Mouse (Mus musculus): ENCODE data around the gene Sdk1. TPM values are rescaled to one million over a fixed set of nuclear protein-coding genes. Genes with fewer than 3 reads are reported as not detected.

The Sdk1 gene
- polyA plus RNA-seq, 1 experiment from 2014 or later = 0.80 TPM

DNA sequence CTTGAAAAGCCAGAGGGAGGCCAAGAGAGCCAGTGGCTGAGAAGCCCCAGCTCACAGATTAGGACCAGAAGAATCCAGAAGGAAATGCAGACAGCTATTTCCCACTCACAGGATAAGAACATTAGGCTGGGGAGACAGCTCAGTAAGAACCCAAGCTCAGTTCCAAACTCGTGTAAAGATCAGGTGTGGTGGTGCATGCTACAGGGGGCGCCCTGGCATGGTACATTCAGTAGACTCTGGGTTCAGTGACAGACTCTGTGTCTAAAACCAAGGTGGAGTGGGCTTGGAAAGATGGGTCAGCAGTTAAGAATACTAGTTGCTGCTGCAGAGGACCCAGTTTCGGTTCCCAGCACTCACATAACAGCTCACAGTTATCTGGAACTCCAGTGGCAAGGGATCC, 832.6 kb downstream of the Sdk1 start:
- no peaks in the 10 kb centered on the region for H3K27me3 ChIP-seq (replicated peaks)
- no peak overlapping the region for H3K27ac ChIP-seq
- H3K9me3 ChIP-seq (replicated peaks) = peaks cover 17% of the 10 kb centered on the region; the same call in 1 of the 2 replicates
- H3K4me1 ChIP-seq = no peaks in the 10 kb centered on the region
- no peak overlapping the region for H3K4me2 ChIP-seq
- H3K9ac ChIP-seq = no peak overlapping the region
- no peak for ATAC-seq
- no peak overlapping the region for H3K4me3 ChIP-seq
- 53% methylated on average over 3 of the region's 3 CpGs for WGBS (ENCODE audit: insufficient replicate concordance)
- H3K36me3 ChIP-seq = no peaks in the 10 kb centered on the region

DNA sequence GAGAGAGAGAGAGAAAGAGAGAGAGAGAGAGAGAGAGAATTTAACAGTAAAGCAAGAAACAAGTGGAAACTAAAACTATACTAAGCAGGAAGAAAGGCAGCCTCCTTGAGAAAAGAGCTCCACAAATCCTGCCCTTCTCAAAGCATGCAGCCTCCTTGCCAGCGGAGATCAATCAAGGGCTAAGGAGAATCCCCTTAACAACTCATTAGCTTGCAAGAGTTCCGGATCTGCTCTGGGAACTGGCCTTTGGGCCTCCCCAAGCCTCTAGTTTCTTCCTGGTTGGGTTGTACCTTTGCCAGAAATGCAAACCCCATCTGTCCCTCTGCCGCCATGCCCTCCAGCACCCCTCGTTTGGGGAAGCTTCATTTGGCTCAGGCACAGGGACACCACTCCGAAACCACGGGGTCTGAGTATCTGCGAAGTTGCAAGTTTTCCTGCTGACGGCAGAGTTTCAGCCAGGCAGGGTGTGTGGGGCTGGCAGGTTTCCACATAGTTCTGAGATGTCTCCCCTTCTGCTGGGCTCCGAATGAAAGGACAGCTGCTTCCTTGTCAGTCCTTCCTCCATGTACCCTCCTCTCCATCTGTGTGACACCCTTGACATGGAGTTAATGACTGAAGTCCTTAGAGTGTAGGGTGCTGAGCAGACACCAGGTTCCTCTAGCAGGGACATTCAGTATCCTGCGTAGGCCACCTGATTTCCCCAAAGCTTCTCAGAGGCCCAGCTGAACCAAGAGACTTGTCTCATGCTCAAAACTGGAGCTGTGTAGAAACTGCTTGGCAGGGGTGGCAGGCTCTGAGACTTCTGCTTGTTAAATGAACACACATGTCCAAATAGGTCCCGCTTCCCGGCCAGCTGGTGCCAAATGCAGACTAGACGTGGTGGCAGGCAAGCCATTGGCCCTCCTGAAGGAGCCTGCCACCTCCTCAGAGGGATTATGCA, 833.5 kb downstream of the Sdk1 start:
- H3K27ac ChIP-seq = no peak overlapping the region
- WGBS (ENCODE audit: insufficient replicate concordance) = 40% methylated on average over 13 of the region's 13 CpGs

DNA sequence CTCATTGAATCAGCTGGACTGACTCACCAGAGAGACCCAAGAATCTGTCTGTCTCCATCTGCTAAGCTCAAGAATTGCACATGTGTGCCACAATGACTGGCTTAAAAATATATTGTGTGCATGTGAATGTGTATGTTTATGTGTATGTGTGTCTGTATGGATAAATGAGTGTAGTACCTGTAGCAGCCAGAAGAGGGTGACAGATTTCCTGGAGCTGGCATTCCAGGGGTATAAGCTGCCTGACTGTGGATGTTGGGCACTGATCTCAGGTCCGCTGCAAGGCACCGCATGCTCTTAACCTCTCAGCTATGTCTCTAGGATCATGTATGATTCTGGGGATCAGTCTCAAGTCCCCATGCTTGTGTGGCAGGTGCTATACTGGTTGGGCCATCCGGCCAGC, 839.4 kb downstream of the Sdk1 start:
- 73% methylated on average over 3 of the region's 3 CpGs for WGBS (ENCODE audit: insufficient replicate concordance)
- H3K27me3 ChIP-seq (replicated peaks) = no peaks in the 10 kb centered on the region

More for the DNA sequence above, 833.5 kb downstream of the Sdk1 start:
- Histone ChIP-seq H3K4me1 (no peaks in the 10 kb centered on the region), H3K9ac (no peak overlapping the region), H3K4me2 (no peak overlapping the region), H3K4me3 (no peak overlapping the region), H3K9me3 (replicated peaks) (peaks cover 14% of the 10 kb centered on the region; the same call in 1 of the 2 replicates), H3K27me3 (replicated peaks) (no peaks in the 10 kb centered on the region), H3K36me3 (no peaks in the 10 kb centered on the region)
- ATAC-seq = no peak

DNA sequence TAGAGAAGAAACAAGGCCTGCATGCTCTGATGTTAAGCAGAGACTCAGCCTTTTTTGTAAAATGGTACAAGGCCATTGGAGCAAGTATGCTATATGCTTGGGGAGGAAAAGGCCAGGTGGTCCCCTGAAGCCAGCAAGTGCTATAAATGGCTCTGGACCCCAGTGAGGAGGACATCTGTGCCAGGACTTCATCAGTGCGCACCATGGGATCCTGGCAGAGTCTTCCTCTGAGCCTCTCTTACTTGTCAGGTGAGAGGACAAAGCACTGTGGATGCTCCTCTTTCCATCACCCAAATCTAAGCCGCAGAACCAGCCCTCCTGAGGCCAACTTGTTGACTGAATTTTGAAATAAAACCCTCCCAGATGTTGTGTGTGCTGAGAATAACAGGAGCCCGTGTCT, 839.8 kb downstream of the Sdk1 start:
- H3K27me3 ChIP-seq (replicated peaks) = no peaks in the 10 kb centered on the region
- H3K36me3 ChIP-seq = no peaks in the 10 kb centered on the region
- no peak overlapping the region for H3K4me2 ChIP-seq
- no peak overlapping the region for H3K4me3 ChIP-seq
- no peak overlapping the region for H3K9ac ChIP-seq
- ATAC-seq = no peak
- no peaks in the 10 kb centered on the region for H3K4me1 ChIP-seq
- WGBS (ENCODE audit: insufficient replicate concordance) = 63% methylated on average over 3 of the region's 3 CpGs
- H3K9me3 ChIP-seq (replicated peaks) = no peaks in the 10 kb centered on the region
- H3K27ac ChIP-seq = no peak overlapping the region

More for the DNA sequence above, 839.4 kb downstream of the Sdk1 start:
- Histone ChIP-seq H3K4me3 (no peak overlapping the region), H3K4me2 (no peak overlapping the region), H3K36me3 (no peaks in the 10 kb centered on the region), H3K9me3 (replicated peaks) (no peaks in the 10 kb centered on the region), H3K4me1 (no peaks in the 10 kb centered on the region), H3K27ac (no peak overlapping the region), H3K9ac (no peak overlapping the region)
- no peak for ATAC-seq

DNA sequence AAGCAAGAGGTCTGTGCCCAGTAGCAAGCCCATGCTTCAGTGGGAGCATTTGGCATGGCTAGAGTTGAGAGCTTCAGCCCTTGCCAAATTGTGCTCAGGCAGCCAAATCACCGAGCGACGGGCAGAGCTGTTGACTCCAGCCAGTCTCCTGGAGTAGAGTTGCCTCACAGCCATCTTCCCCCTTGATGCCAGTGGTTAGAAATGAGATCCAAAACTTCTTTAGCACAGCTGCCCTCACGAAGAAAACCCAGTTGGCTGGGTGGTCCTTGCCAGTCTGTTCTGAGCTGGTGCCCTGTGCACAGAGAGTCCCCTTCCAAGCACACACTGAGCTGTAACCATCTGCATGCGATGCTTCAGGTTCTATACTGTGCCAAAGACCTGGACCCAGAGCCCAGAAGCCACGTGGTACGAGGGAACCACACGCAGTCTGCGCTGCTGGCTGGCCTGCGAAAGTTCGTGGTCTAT, 855.1 kb downstream of the Sdk1 start:
- Histone ChIP-seq H3K27ac (no peak overlapping the region), H3K4me2 (no peak overlapping the region), H3K27me3 (replicated peaks) (no peaks in the 10 kb centered on the region), H3K9me3 (replicated peaks) (0 out of 2 replicates have a peak, but pooled peaks cover 4% of the 10 kb centered on the region), H3K36me3 (no peaks in the 10 kb centered on the region), H3K9ac (no peak overlapping the region), H3K4me3 (no peak overlapping the region), H3K4me1 (no peaks in the 10 kb centered on the region)
- no peak for ATAC-seq
- 71% methylated on average over 11 of the region's 11 CpGs for WGBS (ENCODE audit: insufficient replicate concordance)

DNA sequence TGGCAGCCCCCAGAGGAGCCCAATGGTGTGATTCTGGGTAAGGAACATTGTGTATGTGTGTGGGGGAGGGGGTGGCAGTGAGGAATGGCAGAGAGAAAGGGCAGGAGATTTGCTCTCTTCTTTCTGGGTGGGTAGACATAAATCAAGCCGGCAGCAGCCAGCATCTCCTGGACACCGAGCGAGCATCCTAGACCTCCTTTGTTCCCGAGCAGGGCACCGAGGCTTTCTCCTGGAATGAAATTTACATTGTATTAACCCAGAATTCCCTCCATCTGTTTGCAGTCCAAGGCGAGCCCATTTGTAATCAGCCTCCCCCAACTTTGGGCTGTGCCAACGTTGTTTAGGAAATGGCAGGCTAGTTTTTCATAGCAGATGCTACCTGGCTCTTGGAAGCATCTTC, 858.9 kb downstream of the Sdk1 start:
- H3K27ac ChIP-seq = no peak overlapping the region

DNA sequence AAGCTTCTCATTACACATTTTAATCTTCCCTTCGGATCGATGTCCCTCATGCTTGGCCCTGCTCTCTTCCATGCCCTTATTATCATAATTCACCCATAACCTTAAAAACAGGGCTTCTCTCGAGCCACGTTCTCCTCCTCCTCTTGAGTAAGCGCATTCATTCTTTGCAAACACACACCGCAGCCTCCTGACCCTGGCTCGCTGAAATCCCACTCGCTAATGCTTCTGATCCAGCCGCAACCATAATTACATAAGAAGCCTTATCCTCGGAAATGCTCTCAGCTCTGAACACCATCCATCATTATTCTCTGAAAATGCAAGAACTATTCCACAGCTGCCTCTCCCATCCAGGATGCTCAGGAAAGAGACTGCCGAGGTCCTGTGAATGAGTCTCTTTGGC, 866.1 kb downstream of the Sdk1 start:
- H3K9ac ChIP-seq = no peak overlapping the region
- H3K27ac ChIP-seq = no peak overlapping the region
- H3K4me2 ChIP-seq = no peak overlapping the region
- H3K36me3 ChIP-seq = no peaks in the 10 kb centered on the region
- 0 out of 2 replicates have a peak, but pooled peaks cover 1% of the 10 kb centered on the region for H3K9me3 ChIP-seq (replicated peaks)
- WGBS (ENCODE audit: insufficient replicate concordance) = 66% methylated on average over 11 of the region's 11 CpGs
- H3K27me3 ChIP-seq (replicated peaks) = no peaks in the 10 kb centered on the region
- no peak overlapping the region for H3K4me3 ChIP-seq
- ATAC-seq = no peak
- no peaks in the 10 kb centered on the region for H3K4me1 ChIP-seq

More for the DNA sequence above, 858.9 kb downstream of the Sdk1 start:
- ATAC-seq = no peak
- H3K4me3 ChIP-seq = no peak overlapping the region
- H3K4me2 ChIP-seq = no peak overlapping the region
- no peaks in the 10 kb centered on the region for H3K27me3 ChIP-seq (replicated peaks)
- 0 out of 2 replicates have a peak, but pooled peaks cover 4% of the 10 kb centered on the region for H3K9me3 ChIP-seq (replicated peaks)
- no peaks in the 10 kb centered on the region for H3K4me1 ChIP-seq
- 67% methylated on average over 7 of the region's 7 CpGs for WGBS (ENCODE audit: insufficient replicate concordance)
- H3K9ac ChIP-seq = no peak overlapping the region
- no peaks in the 10 kb centered on the region for H3K36me3 ChIP-seq

DNA sequence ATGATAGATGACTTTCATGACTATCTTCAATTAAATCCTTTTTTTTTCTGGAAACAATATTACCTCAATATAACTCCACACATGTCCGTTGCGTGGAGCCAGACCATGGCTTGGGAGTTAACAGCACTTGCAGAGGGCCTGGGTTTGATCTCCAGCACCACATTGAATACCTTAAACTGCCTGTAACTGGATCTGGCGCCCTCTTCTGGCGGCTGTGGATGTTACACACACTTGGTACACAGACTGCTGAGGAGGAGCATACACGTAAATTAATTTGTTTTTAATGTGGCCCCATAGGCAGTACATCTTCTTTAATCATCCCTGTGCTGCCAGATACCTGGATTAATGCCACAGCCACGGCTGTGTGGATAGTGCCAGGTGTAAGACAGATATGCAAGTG, 870.7 kb downstream of the Sdk1 start:
- H3K36me3 ChIP-seq = no peaks in the 10 kb centered on the region
- H3K4me1 ChIP-seq = no peaks in the 10 kb centered on the region
- no peaks in the 10 kb centered on the region for H3K27me3 ChIP-seq (replicated peaks)
- 57% methylated on average over 6 of the region's 6 CpGs for WGBS (ENCODE audit: insufficient replicate concordance)
- H3K4me3 ChIP-seq = no peak overlapping the region
- ATAC-seq = no peak
- no peak overlapping the region for H3K9ac ChIP-seq
- H3K9me3 ChIP-seq (replicated peaks) = peaks cover 10% of the 10 kb centered on the region; the same call in 1 of the 2 replicates
- no peak overlapping the region for H3K4me2 ChIP-seq
- H3K27ac ChIP-seq = no peak overlapping the region

DNA sequence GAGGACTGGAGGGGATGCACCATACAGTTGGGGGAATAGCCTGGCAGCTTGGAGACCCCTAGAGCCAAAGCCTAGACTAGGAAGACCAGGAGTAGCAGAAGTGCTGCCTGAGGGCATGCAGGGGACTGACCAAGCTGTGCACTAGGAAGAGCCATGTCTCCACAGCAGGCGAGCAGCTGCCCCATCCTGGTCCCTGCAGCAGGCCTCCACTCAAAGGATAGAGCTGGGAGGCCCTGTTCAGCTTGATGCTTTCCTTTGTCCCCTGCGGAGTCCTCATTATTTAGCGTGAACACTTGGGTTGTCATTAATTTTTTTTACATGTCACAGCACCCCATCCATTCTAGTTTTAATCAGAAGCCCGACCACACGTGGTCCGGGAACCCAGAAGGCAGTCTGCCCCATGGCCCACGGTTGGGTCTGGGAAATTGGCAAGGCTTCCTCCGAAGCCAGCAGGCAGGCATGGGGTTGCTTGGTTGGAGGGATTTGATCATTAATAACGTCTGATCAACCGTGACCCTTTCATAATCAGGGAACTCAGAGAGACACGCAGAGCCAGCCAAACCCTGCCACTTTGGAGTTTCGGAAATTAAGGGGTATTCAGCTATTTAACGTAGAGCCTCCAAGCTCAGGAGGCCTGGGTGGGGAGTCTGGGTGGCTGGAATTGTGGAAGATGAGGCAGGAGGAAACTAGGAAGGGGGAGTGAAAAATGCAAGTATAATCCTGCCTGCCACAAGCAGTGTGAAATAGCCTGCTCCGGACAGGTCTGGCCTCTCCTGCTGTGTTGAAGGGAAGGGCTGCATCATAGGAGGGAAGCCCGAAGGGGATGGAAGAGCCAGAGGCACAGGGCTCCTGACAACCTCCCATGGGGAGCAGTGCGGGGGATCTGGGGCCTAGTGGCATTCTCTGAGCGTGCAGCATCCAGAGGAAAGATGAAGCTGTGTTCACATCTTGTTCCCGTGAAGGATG, 872.2 kb downstream of the Sdk1 start:
- H3K4me1 ChIP-seq = no peaks in the 10 kb centered on the region
- H3K27ac ChIP-seq = no peak overlapping the region
- no peak overlapping the region for H3K4me2 ChIP-seq
- H3K9me3 ChIP-seq (replicated peaks) = peaks cover 10% of the 10 kb centered on the region; the same call in 1 of the 2 replicates
- no peaks in the 10 kb centered on the region for H3K36me3 ChIP-seq
- no peak overlapping the region for H3K4me3 ChIP-seq
- ATAC-seq = no peak
- H3K9ac ChIP-seq = no peak overlapping the region
- no peaks in the 10 kb centered on the region for H3K27me3 ChIP-seq (replicated peaks)
- 51% methylated on average over 18 of the region's 18 CpGs for WGBS (ENCODE audit: insufficient replicate concordance)

DNA sequence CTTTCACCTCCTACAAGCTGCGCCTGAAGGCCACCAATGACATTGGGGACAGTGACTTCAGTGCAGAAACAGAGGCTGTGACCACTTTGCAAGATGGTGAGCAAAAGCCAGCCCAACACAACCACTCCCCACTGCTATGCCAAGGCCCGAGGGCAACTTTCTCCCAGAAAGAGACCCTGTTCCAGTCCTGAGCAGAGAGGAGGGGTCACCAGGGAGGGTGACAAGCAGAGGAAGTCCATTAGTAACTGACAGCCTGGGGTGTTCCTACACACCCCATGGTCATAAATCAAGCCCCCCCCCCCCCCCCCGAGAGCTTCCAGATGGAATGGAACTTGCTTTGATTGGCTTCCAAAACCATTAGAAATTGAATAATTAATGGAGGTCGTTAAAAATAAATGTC, 886.5 kb downstream of the Sdk1 start:
- no peaks in the 10 kb centered on the region for H3K4me1 ChIP-seq
- no peak overlapping the region for H3K4me2 ChIP-seq
- ATAC-seq = no peak
- no peak overlapping the region for H3K9ac ChIP-seq
- WGBS (ENCODE audit: insufficient replicate concordance) = 67% methylated on average over 4 of the region's 4 CpGs
- H3K4me3 ChIP-seq = no peak overlapping the region
- no peaks in the 10 kb centered on the region for H3K36me3 ChIP-seq
- no peak overlapping the region for H3K27ac ChIP-seq
- H3K27me3 ChIP-seq (replicated peaks) = no peaks in the 10 kb centered on the region
- no peaks in the 10 kb centered on the region for H3K9me3 ChIP-seq (replicated peaks)

DNA sequence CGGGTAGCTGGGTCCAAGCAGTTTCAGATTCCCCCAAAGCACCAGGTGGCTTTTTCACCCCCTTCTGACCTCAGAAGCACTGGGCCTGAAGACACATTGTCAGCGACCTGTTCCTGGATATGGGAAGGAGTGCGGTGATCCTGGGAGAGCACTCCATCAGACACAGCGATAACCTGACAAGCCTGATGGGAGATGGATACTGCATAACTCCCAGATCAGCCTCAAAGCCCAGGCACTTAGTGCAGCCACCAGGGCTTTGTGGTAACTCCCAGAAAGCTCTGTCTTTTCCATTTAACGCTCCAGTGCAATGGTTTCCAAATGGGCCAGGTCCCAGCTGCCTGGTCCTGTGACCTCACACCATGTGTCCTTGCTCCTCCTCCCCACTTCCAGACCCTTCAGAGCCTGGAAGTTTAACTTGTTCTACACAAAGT, 886.9 kb downstream of the Sdk1 start:
- Histone ChIP-seq H3K4me3 (no peak overlapping the region), H3K9me3 (replicated peaks) (no peaks in the 10 kb centered on the region), H3K4me2 (no peak overlapping the region), H3K36me3 (no peaks in the 10 kb centered on the region), H3K27me3 (replicated peaks) (no peaks in the 10 kb centered on the region), H3K9ac (no peak overlapping the region), H3K27ac (no peak overlapping the region), H3K4me1 (no peaks in the 10 kb centered on the region)
- 59% methylated on average over 5 of the region's 5 CpGs for WGBS (ENCODE audit: insufficient replicate concordance)
- ATAC-seq = no peak
